Mouse (Mus musculus) MEL (cell line): ENCODE results near the gene Nthl1. TPM values are rescaled to one million over a fixed set of nuclear protein-coding genes. Genes with fewer than 3 reads are reported as not detected.

Source experiments
- DNase-seq: peaks from one replicate; pipeline ENCODE4 v3.0.0; 2011; ENCODE audit warnings: low read depth, low spot score
- H3K27ac ChIP-seq: 2 replicates; pipeline ENCODE4 v1.5.1; 2012; ENCODE audit warnings: low read depth, mild to moderate bottlenecking, control low read depth, low read length, moderate library complexity; ENCODE audit not compliant: control insufficient read depth
- H3K27me3 ChIP-seq, 2 experiments: fragments of 150-350 bp in 1 of 2; sonication (generic) in 1 of 2; 2 replicates each; pipeline ENCODE4 v1.6.1; 2012; ENCODE audit warnings: low read length in 2 of 2, mild to moderate bottlenecking in 2 of 2, improper control_type of control experiment in 1 of 2, moderate library complexity in 1 of 2; ENCODE audit not compliant: insufficient read depth in 2 of 2, control insufficient read depth in 1 of 2
- H3K36me3 ChIP-seq, 2 experiments: 2 replicates each; pipeline ENCODE4 v1.6.1; 2012 to 2014; ENCODE audit warnings: low read length in 2 of 2, improper control_type of control experiment in 1 of 2, inconsistent platforms in 1 of 2, mild to moderate bottlenecking in 1 of 2; ENCODE audit not compliant: insufficient read depth in 2 of 2, control insufficient read depth in 1 of 2
- H3K4me1 ChIP-seq, 2 experiments: fragments of 150-350 bp in 1 of 2; sonication (generic) in 1 of 2; 2 replicates each; pipeline ENCODE4 v1.6.1; 2012; ENCODE audit warnings: low read length in 2 of 2, improper control_type of control experiment in 1 of 2, mild to moderate bottlenecking in 1 of 2; ENCODE audit not compliant: insufficient read depth in 2 of 2, control insufficient read depth in 1 of 2
- H3K4me3 ChIP-seq, 2 experiments: fragments of 150-350 bp in 1 of 2; sonication (generic) in 1 of 2; 2 replicates each; pipeline ENCODE4 v1.5.1; 2012; ENCODE audit warnings: low read depth in 2 of 2, low read length in 2 of 2, mild to moderate bottlenecking in 2 of 2, moderate library complexity in 2 of 2, control low read depth in 1 of 2, improper control_type of control experiment in 1 of 2; ENCODE audit not compliant: control insufficient read depth in 1 of 2, insufficient read depth in 1 of 2
- H3K79me2 ChIP-seq: 2 replicates; pipeline ENCODE4 v1.6.1; 2012; ENCODE audit warnings: mild to moderate bottlenecking, low read length, moderate library complexity; ENCODE audit not compliant: control insufficient read depth, poor library complexity, insufficient read depth
- H3K9ac ChIP-seq: 2 replicates; pipeline ENCODE4 v1.6.1; 2012; ENCODE audit warnings: low read depth, mild to moderate bottlenecking, control low read depth, low read length, moderate library complexity; ENCODE audit not compliant: control insufficient read depth, poor library complexity, severe bottlenecking
- H3K9me3 ChIP-seq: fragments of 150-350 bp; sonication (generic); replicated peaks from 2 replicates; pipeline ENCODE4 v1.6.1; 2012; ENCODE audit warnings: mild to moderate bottlenecking, low read length, improper control_type of control experiment, moderate library complexity; ENCODE audit not compliant: insufficient read depth
- BHLHE40 ChIP-seq: IDR thresholded peaks from 2 replicates; pipeline ENCODE4 v1.6.1; 2012; ENCODE audit warnings: low read depth, mild to moderate bottlenecking, inconsistent platforms, low read length, improper control_type of control experiment, borderline replicate concordance
- CHD1 ChIP-seq: IDR thresholded peaks from 2 replicates; pipeline ENCODE4 v1.6.1; 2012; ENCODE audit warnings: low read depth, mild to moderate bottlenecking, inconsistent platforms, low read length, improper control_type of control experiment
- CHD2 ChIP-seq: IDR thresholded peaks from 2 replicates; pipeline ENCODE4 v1.6.1; 2011; ENCODE audit warnings: low read length, improper control_type of control experiment
- CTCF ChIP-seq, 3 experiments: IDR thresholded peaks in 2 of 3; conservative IDR thresholded peaks in 1 of 3; 2 replicates each; pipeline ENCODE4 v1.5.1; 2011 to 2012; ENCODE audit warnings: low read length in 3 of 3, low read depth in 2 of 3, mild to moderate bottlenecking in 2 of 3, improper control_type of control experiment in 1 of 3, inconsistent platforms in 1 of 3, mixed read lengths in 1 of 3, moderate library complexity in 1 of 3; ENCODE audit not compliant: control insufficient read depth in 1 of 3, insufficient read depth in 1 of 3, poor library complexity in 1 of 3, severe bottlenecking in 1 of 3
- E2F4 ChIP-seq: IDR thresholded peaks from 2 replicates; pipeline ENCODE4 v1.6.1; 2011; ENCODE audit warnings: low read depth, low read length, improper control_type of control experiment, borderline replicate concordance
- EP300 ChIP-seq, 2 experiments: IDR thresholded peaks; 2 replicates each; pipeline ENCODE4 v1.6.1; 2011; ENCODE audit warnings: improper control_type of control experiment in 2 of 2, low read length in 2 of 2, low read depth in 1 of 2, mild to moderate bottlenecking in 1 of 2
- JUND ChIP-seq: IDR thresholded peaks from 2 replicates; pipeline ENCODE4 v1.6.1; 2011; ENCODE audit warnings: low read depth, mild to moderate bottlenecking, improper control_type of control experiment, low read length
- KAT2A ChIP-seq: conservative IDR thresholded peaks from 2 replicates; pipeline ENCODE4 v1.6.1; 2012; ENCODE audit warnings: low read depth, low read length, improper control_type of control experiment, inconsistent platforms
- MAFK ChIP-seq: IDR thresholded peaks from 2 replicates; pipeline ENCODE4 v1.6.1; 2011; ENCODE audit warnings: low read depth, mild to moderate bottlenecking, low read length, improper control_type of control experiment, borderline replicate concordance
- MAX ChIP-seq: IDR thresholded peaks from 2 replicates; pipeline ENCODE4 v1.6.1; 2011; ENCODE audit warnings: low read length, improper control_type of control experiment
- RAD21 ChIP-seq: IDR thresholded peaks from 2 replicates; pipeline ENCODE4 v1.6.1; 2011; ENCODE audit warnings: mild to moderate bottlenecking, low read depth, low read length, improper control_type of control experiment
- SMC3 ChIP-seq: IDR thresholded peaks from 2 replicates; pipeline ENCODE4 v1.6.1; 2011; ENCODE audit warnings: low read depth, low read length, improper control_type of control experiment
- TBP ChIP-seq: IDR thresholded peaks from 2 replicates; pipeline ENCODE4 v1.8.0; 2011; ENCODE audit warnings: low read depth, low read length, improper control_type of control experiment
- TCF12 ChIP-seq: IDR thresholded peaks from 2 replicates; pipeline ENCODE4 v1.6.1; 2014; ENCODE audit warnings: low read depth, mild to moderate bottlenecking, inconsistent platforms, low read length, improper control_type of control experiment, moderate library complexity
- ZC3H11A ChIP-seq: IDR thresholded peaks from 2 replicates; pipeline ENCODE4 v1.6.1; 2012; ENCODE audit warnings: low read depth, mild to moderate bottlenecking, inconsistent platforms, low read length, improper control_type of control experiment
- ZMIZ1 ChIP-seq: IDR thresholded peaks from 2 replicates; pipeline ENCODE4 v1.6.1; 2012; ENCODE audit warnings: low read depth, mild to moderate bottlenecking, inconsistent platforms, low read length, improper control_type of control experiment, moderate library complexity
- polyA plus RNA-seq, 2 experiments: library from polyadenylated mRNA; stranded (reverse) in 1 of 2; unstranded in 1 of 2; fragments of >175 nt in 1 of 2; fragments of >200 nt in 1 of 2; gene quantifications; 2 replicates each; pipeline versions ENCODE4 v1.2.1 to v1.2.4; 2012; ENCODE audit warnings: low replicate concordance in 2 of 2, low read depth in 1 of 2; ENCODE audit not compliant: insufficient read length in 2 of 2, insufficient read depth in 1 of 2, missing spikeins in 1 of 2
- total RNA-seq: library from RNA; depleted of rRNA; stranded (reverse); fragments of 300-350 nt; gene quantifications from 2 replicates; pipeline ENCODE4 v1.2.3, GENCODE M21; 2012

The Nthl1 gene
- total and polyA plus RNA-seq, 3 experiments: 31.4 to 262 (median 32.0) TPM

DNA sequence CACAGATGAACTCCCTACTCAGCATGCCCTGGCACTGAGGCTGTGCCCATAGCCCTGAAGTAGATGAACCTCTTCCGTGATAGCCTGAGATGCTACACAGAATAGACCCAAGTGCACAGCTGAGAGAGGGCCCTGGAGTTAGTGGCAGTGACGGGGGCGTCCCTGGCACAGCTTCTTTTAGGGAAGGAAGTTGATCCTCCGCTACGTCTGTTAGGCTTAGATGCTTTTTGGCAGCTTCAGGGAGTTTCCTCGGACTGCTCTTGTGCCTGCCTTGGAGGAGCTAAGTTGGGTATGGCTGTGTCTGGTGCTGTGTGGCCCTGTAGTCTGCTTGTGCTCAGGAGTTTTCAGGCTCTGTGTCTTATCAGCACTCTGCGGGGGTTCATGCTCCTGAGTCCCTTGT, 41.8 kb downstream of the Nthl1 start:
- Histone ChIP-seq H3K4me1 (peaks cover 0 to 20% of the 10 kb centered on the region in 2 experiments; a peak in 3 of 4 replicates), H3K27ac (no peak overlapping the region), H3K9me3 (no peaks in the 10 kb centered on the region), H3K4me3 (no peak overlapping the region), H3K79me2 (peaks cover 51% of the 10 kb centered on the region), H3K36me3 (peaks cover 12 to 14% of the 10 kb centered on the region in 2 experiments; a peak in 3 of 4 replicates), H3K9ac (no peak overlapping the region), H3K27me3 (no peaks in the 10 kb centered on the region)
- TF ChIP-seq TBP: no peak
- TF ChIP-seq TCF12: no peak
- TF ChIP-seq EP300 (IDR thresholded peaks at IDR 0.05; ENCODE audit: low read depth in 1 of 2, low read length in 2 of 2): no peak
- no peak for TF ChIP-seq MAX
- no peak for TF ChIP-seq E2F4
- no peak for TF ChIP-seq MAFK
- TF ChIP-seq ZMIZ1: no peak
- TF ChIP-seq ZC3H11A: no peak
- no peak for TF ChIP-seq JUND
- no peak for DNase-seq

- Histone ChIP-seq H3K9me3 (no peaks in the 10 kb centered on the region), H3K9ac (no peak overlapping the region), H3K27ac (no peak overlapping the region), H3K4me3 (no peak overlapping the region), H3K4me1 (peaks cover 0 to 12% of the 10 kb centered on the region in 2 experiments; a peak in 3 of 4 replicates), H3K79me2 (peaks cover 35% of the 10 kb centered on the region), H3K27me3 (no peaks in the 10 kb centered on the region), H3K36me3 (peaks cover 11 to 12% of the 10 kb centered on the region in 2 experiments; a peak in 3 of 4 replicates)
- TF ChIP-seq CTCF (IDR thresholded peaks at IDR 0.05 in 2 of 3, conservative IDR thresholded peaks at IDR 0.05 in 1 of 3; ENCODE audit: control insufficient read depth in 1 of 3, insufficient read depth in 1 of 3, low read depth in 2 of 3, low read length in 3 of 3, poor library complexity in 1 of 3, severe bottlenecking in 1 of 3) (peak; percentile 64 to 81 (median 67)), RAD21 (peak; percentile 37), CHD1 (no peak), ZC3H11A (peak; percentile 11), CHD2 (no peak), SMC3 (peak; percentile 51)
- DNase-seq: peak; percentile 85
Observed at GRCm38 (mm10) chr17:24676187-24676586, 43.7 kb downstream of the Nthl1 start.

DNA sequence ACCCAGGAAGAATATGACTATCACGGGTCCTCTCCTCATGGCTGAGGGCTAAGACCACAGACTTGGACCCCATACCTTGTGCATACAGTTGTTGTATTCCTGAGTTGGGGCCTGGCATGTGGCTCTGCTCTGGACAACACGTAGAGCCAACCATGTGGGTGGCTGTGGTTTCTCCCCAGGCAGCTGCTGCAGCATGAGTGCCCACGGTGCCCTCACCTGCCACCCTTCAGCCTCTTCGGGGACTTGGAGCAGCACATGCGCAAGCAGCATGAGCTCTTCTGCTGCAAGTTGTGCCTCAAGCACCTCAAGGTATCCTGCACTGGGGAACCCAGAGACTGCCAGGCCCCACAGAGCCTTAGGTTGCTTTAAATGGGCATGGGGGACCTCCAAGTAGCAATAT, 44.4 kb downstream of the Nthl1 start:
- TF ChIP-seq BHLHE40 (no peak), ZMIZ1 (no peak), SMC3 (no peak), KAT2A (no peak)
- H3K27me3 ChIP-seq: no peaks in the 10 kb centered on the region
- peaks cover 5 to 12% of the 10 kb centered on the region in 2 experiments; a peak in 3 of 4 replicates for H3K36me3 ChIP-seq
- H3K4me1 ChIP-seq: peaks cover 0 to 6% of the 10 kb centered on the region in 2 experiments; a peak in 2 of 4 replicates
- no peak for DNase-seq
- H3K27ac ChIP-seq: no peak overlapping the region
- no peaks in the 10 kb centered on the region for H3K9me3 ChIP-seq
- no peak overlapping the region for H3K4me3 ChIP-seq
- peaks cover 28% of the 10 kb centered on the region for H3K79me2 ChIP-seq
- no peak overlapping the region for H3K9ac ChIP-seq
